Mouse (Mus musculus): ENCODE results near the gene Atad1. TPM values are rescaled to one million over a fixed set of nuclear protein-coding genes. Genes with fewer than 3 reads are reported as not detected.

Gene Atad1
- polyA plus RNA-seq, 1 experiment from 2014 or later, result 71.5 TPM

GRCm38 (mm10) chr19:32648019-32648571, 91.5 kb downstream of the Atad1 start:
- H3K36me3 ChIP-seq (ENCODE audit: control insufficient read depth, insufficient read depth, low read length), result no peaks in the 10 kb centered on the region
- H3K27me3 ChIP-seq (ENCODE audit: control insufficient read depth, insufficient read depth, low read length), result no peaks in the 10 kb centered on the region
- no peak for DNase-seq (ENCODE audit: low spot score)
- WGBS, result 76% methylated on average over 10 of the region's 10 CpGs
- ATAC-seq (ENCODE audit: insufficient number of reproducible peaks, low FRiP score, low TSS enrichment, low read depth), result no peak
- H3K4me2 ChIP-seq (ENCODE audit: low read depth, severe bottlenecking), result no peak overlapping the region
- no peak overlapping the region for H3K4me3 ChIP-seq (ENCODE audit: low read depth, low read length)
- no peaks in the 10 kb centered on the region for H3K4me1 ChIP-seq (ENCODE audit: control insufficient read depth, insufficient read depth, low read length)
- H3K27ac ChIP-seq (replicated peaks; ENCODE audit: low read depth, low read length), result no peak overlapping the region
- H3K9me3 ChIP-seq (ENCODE audit: control insufficient read depth, low read length), result no peaks in the 10 kb centered on the region; the same call in 1 of the 2 replicates
- no peak overlapping the region for H3K9ac ChIP-seq (ENCODE audit: low read length)

- Histone ChIP-seq H3K4me2 (ENCODE audit: low read depth, severe bottlenecking) (no peak overlapping the region), H3K9me3 (ENCODE audit: control insufficient read depth, low read length) (no peaks in the 10 kb centered on the region; the same call in 1 of the 2 replicates), H3K27me3 (ENCODE audit: control insufficient read depth, insufficient read depth, low read length) (no peaks in the 10 kb centered on the region), H3K36me3 (ENCODE audit: control insufficient read depth, insufficient read depth, low read length) (no peaks in the 10 kb centered on the region), H3K4me3 (ENCODE audit: low read depth, low read length) (no peak overlapping the region), H3K4me1 (ENCODE audit: control insufficient read depth, insufficient read depth, low read length) (no peaks in the 10 kb centered on the region), H3K27ac (replicated peaks; ENCODE audit: low read depth, low read length) (no peak overlapping the region), H3K9ac (ENCODE audit: low read length) (no peak overlapping the region)
- 90% methylated on average over 3 of the region's 3 CpGs for WGBS
- DNase-seq (ENCODE audit: low spot score) (no peak), ATAC-seq (ENCODE audit: insufficient number of reproducible peaks, low FRiP score, low TSS enrichment, low read depth) (no peak)
Measured at GRCm38 (mm10) chr19:32646382-32646781, 93.2 kb downstream of the Atad1 start.

- Histone ChIP-seq H3K9ac (ENCODE audit: low read length) (no peak overlapping the region), H3K4me3 (ENCODE audit: low read depth, low read length) (no peak overlapping the region), H3K27me3 (ENCODE audit: control insufficient read depth, insufficient read depth, low read length) (no peaks in the 10 kb centered on the region), H3K36me3 (ENCODE audit: control insufficient read depth, insufficient read depth, low read length) (no peaks in the 10 kb centered on the region), H3K27ac (replicated peaks; ENCODE audit: low read depth, low read length) (no peak overlapping the region), H3K4me1 (ENCODE audit: control insufficient read depth, insufficient read depth, low read length) (no peaks in the 10 kb centered on the region), H3K9me3 (ENCODE audit: control insufficient read depth, low read length) (no peaks in the 10 kb centered on the region; the same call in 1 of the 2 replicates), H3K4me2 (ENCODE audit: low read depth, severe bottlenecking) (no peak overlapping the region)
- ATAC-seq (ENCODE audit: insufficient number of reproducible peaks, low FRiP score, low TSS enrichment, low read depth) (no peak), DNase-seq (ENCODE audit: low spot score) (no peak)
- WGBS, result 94% methylated on average over 7 of the region's 7 CpGs
Measured at GRCm38 (mm10) chr19:32645939-32646338, 93.6 kb downstream of the Atad1 start.

- Histone ChIP-seq H3K9me3 (ENCODE audit: control insufficient read depth, low read length) (no peaks in the 10 kb centered on the region; the same call in 1 of the 2 replicates), H3K4me2 (ENCODE audit: low read depth, severe bottlenecking) (no peak overlapping the region), H3K4me1 (ENCODE audit: control insufficient read depth, insufficient read depth, low read length) (no peaks in the 10 kb centered on the region), H3K27ac (replicated peaks; ENCODE audit: low read depth, low read length) (no peak overlapping the region), H3K9ac (ENCODE audit: low read length) (no peak overlapping the region), H3K36me3 (ENCODE audit: control insufficient read depth, insufficient read depth, low read length) (no peaks in the 10 kb centered on the region), H3K27me3 (ENCODE audit: control insufficient read depth, insufficient read depth, low read length) (no peaks in the 10 kb centered on the region), H3K4me3 (ENCODE audit: low read depth, low read length) (no peak overlapping the region)
- 89% methylated on average over 3 of the region's 3 CpGs for WGBS
- ATAC-seq (ENCODE audit: insufficient number of reproducible peaks, low FRiP score, low TSS enrichment, low read depth) (no peak), DNase-seq (ENCODE audit: low spot score) (no peak)
Measured at GRCm38 (mm10) chr19:32643642-32644041, 95.9 kb downstream of the Atad1 start.

GRCm38 (mm10) chr19:32641995-32642394, 97.6 kb downstream of the Atad1 start:
- ATAC-seq (ENCODE audit: insufficient number of reproducible peaks, low FRiP score, low TSS enrichment, low read depth) (no peak), DNase-seq (ENCODE audit: low spot score) (no peak)
- Histone ChIP-seq H3K4me2 (ENCODE audit: low read depth, severe bottlenecking) (no peak overlapping the region), H3K9me3 (ENCODE audit: control insufficient read depth, low read length) (no peaks in the 10 kb centered on the region; the same call in 1 of the 2 replicates), H3K4me3 (ENCODE audit: low read depth, low read length) (no peak overlapping the region), H3K27me3 (ENCODE audit: control insufficient read depth, insufficient read depth, low read length) (no peaks in the 10 kb centered on the region), H3K9ac (ENCODE audit: low read length) (no peak overlapping the region), H3K36me3 (ENCODE audit: control insufficient read depth, insufficient read depth, low read length) (no peaks in the 10 kb centered on the region), H3K4me1 (ENCODE audit: control insufficient read depth, insufficient read depth, low read length) (no peaks in the 10 kb centered on the region), H3K27ac (replicated peaks; ENCODE audit: low read depth, low read length) (no peak overlapping the region)
- 92% methylated on average over 8 of the region's 8 CpGs for WGBS

GRCm38 (mm10) chr19:32641535-32641934, 98.1 kb downstream of the Atad1 start:
- WGBS, result 94% methylated on average over 7 of the region's 7 CpGs
- H3K36me3 ChIP-seq (ENCODE audit: control insufficient read depth, insufficient read depth, low read length), result no peaks in the 10 kb centered on the region
- no peak overlapping the region for H3K27ac ChIP-seq (replicated peaks; ENCODE audit: low read depth, low read length)
- no peak overlapping the region for H3K4me3 ChIP-seq (ENCODE audit: low read depth, low read length)
- DNase-seq (ENCODE audit: low spot score), result no peak
- no peaks in the 10 kb centered on the region for H3K27me3 ChIP-seq (ENCODE audit: control insufficient read depth, insufficient read depth, low read length)
- ATAC-seq (ENCODE audit: insufficient number of reproducible peaks, low FRiP score, low TSS enrichment, low read depth), result no peak
- H3K9me3 ChIP-seq (ENCODE audit: control insufficient read depth, low read length), result no peaks in the 10 kb centered on the region; the same call in 1 of the 2 replicates
- no peaks in the 10 kb centered on the region for H3K4me1 ChIP-seq (ENCODE audit: control insufficient read depth, insufficient read depth, low read length)
- H3K4me2 ChIP-seq (ENCODE audit: low read depth, severe bottlenecking), result no peak overlapping the region
- no peak overlapping the region for H3K9ac ChIP-seq (ENCODE audit: low read length)

GRCm38 (mm10) chr19:32638276-32638903, 101.2 kb downstream of the Atad1 start:
- H3K36me3 ChIP-seq (ENCODE audit: control insufficient read depth, insufficient read depth, low read length), result no peaks in the 10 kb centered on the region

GRCm38 (mm10) chr19:32637357-32638275, 102.0 kb downstream of the Atad1 start:
- no peaks in the 10 kb centered on the region for H3K27me3 ChIP-seq (ENCODE audit: control insufficient read depth, insufficient read depth, low read length)
- no peak overlapping the region for H3K4me2 ChIP-seq (ENCODE audit: low read depth, severe bottlenecking)
- ATAC-seq (ENCODE audit: insufficient number of reproducible peaks, low FRiP score, low TSS enrichment, low read depth), result no peak
- no peaks in the 10 kb centered on the region for H3K36me3 ChIP-seq (ENCODE audit: control insufficient read depth, insufficient read depth, low read length)
- no peaks in the 10 kb centered on the region for H3K9me3 ChIP-seq (ENCODE audit: control insufficient read depth, low read length)
- H3K9ac ChIP-seq (ENCODE audit: low read length), result no peak overlapping the region
- no peaks in the 10 kb centered on the region for H3K4me1 ChIP-seq (ENCODE audit: control insufficient read depth, insufficient read depth, low read length)
- WGBS, result 83% methylated on average over 16 of the region's 16 CpGs
- no peak overlapping the region for H3K4me3 ChIP-seq (ENCODE audit: low read depth, low read length)
- no peak for DNase-seq (ENCODE audit: low spot score)
- H3K27ac ChIP-seq (replicated peaks; ENCODE audit: low read depth, low read length), result no peak overlapping the region

More at GRCm38 (mm10) chr19:32638276-32638903, 101.2 kb downstream of the Atad1 start:
- Histone ChIP-seq H3K4me1 (ENCODE audit: control insufficient read depth, insufficient read depth, low read length) (no peaks in the 10 kb centered on the region), H3K27me3 (ENCODE audit: control insufficient read depth, insufficient read depth, low read length) (no peaks in the 10 kb centered on the region), H3K4me2 (ENCODE audit: low read depth, severe bottlenecking) (no peak overlapping the region), H3K9ac (ENCODE audit: low read length) (no peak overlapping the region), H3K4me3 (ENCODE audit: low read depth, low read length) (no peak overlapping the region), H3K9me3 (ENCODE audit: control insufficient read depth, low read length) (no peaks in the 10 kb centered on the region; the same call in 1 of the 2 replicates), H3K27ac (replicated peaks; ENCODE audit: low read depth, low read length) (no peak overlapping the region)
- DNase-seq (ENCODE audit: low spot score) (no peak), ATAC-seq (ENCODE audit: insufficient number of reproducible peaks, low FRiP score, low TSS enrichment, low read depth) (no peak)
- WGBS, result 56% methylated on average over 13 of the region's 13 CpGs

Data from limb, embryonic 11.5 days (tissue).